ENCODE assay signal across 8 mouse cellular contexts in genomic region chr6:84583841-84584782, GRCm38 (mm10). TPM values are rescaled to one million over a fixed set of nuclear protein-coding genes. Genes with fewer than 3 reads are reported as not detected.
DNase-seq lines count a peak whose midpoint lies in the region; ATAC-seq and TF ChIP-seq lines count a peak whose summit lies in the region.
"Had no signal": no experiment of that assay in that cellular context is flagged by ENCODE, and none has a peak within 500 bp of the region (broad histone marks: within the 10 kb centered on the region; RNA-seq: fewer than 3 reads in every experiment).

No protein-coding gene starts in this region.

- H3K27me3 ChIP-seq in ES-Bruce4 (ENCODE audit: control insufficient read depth, insufficient read depth, low read length, poor library complexity, severe bottlenecking) = peaks cover 48% of the 10 kb centered on the region
- peaks cover 97% of the 10 kb centered on the region for H3K27me3 ChIP-seq in heart, embryonic 12.5 days (replicated peaks)
- peaks cover 100% of the 10 kb centered on the region for H3K27me3 ChIP-seq in neural tube, embryonic 12.5 days (replicated peaks)

- no peak overlapping the region for H3K9ac ChIP-seq in ES-Bruce4 (ENCODE audit: low read depth, poor library complexity, severe bottlenecking)
- H3K9ac ChIP-seq in heart, embryonic 12.5 days = peak overlapping the region; percentile 58
- 0 out of 2 replicates have a peak overlapping the region, but pooled peaks have one; percentile 26 for H3K9ac ChIP-seq in neural tube, embryonic 12.5 days

- H3K4me1 ChIP-seq in ES-Bruce4 (ENCODE audit: control insufficient read depth, insufficient read depth, low read length) = no peaks in the 10 kb centered on the region
- H3K4me1 ChIP-seq in heart, embryonic 12.5 days (replicated peaks) = peaks cover 67% of the 10 kb centered on the region
- peaks cover 57% of the 10 kb centered on the region for H3K4me1 ChIP-seq in neural tube, embryonic 12.5 days

- no peak for TF ChIP-seq CTCF in ES-Bruce4 (IDR thresholded peaks at IDR 0.05; ENCODE audit: low read depth, low read length)
- TF ChIP-seq CTCF in brain, embryonic 14.5 days (IDR thresholded peaks at IDR 0.05; ENCODE audit: borderline replicate concordance, extremely low read depth, insufficient read depth, insufficient read length) = no peak

- no peaks in the 10 kb centered on the region for H3K9me3 ChIP-seq in ES-Bruce4 (replicated peaks; ENCODE audit: control insufficient read depth, insufficient read depth, low read length, poor library complexity, severe bottlenecking)
- H3K9me3 ChIP-seq in heart, embryonic 12.5 days (replicated peaks) = no peaks in the 10 kb centered on the region
- no peaks in the 10 kb centered on the region for H3K9me3 ChIP-seq in neural tube, embryonic 12.5 days

- TF ChIP-seq POLR2A in ES-Bruce4 (IDR thresholded peaks at IDR 0.05; ENCODE audit: insufficient read depth, low read length) = no peak
- no peak for TF ChIP-seq POLR2A in brain, embryonic 14.5 days (IDR thresholded peaks at IDR 0.05; ENCODE audit: borderline replicate concordance, extremely low read depth, insufficient read depth, insufficient read length, poor library complexity, severe bottlenecking)

- H3K4me3 ChIP-seq in ES-Bruce4 (ENCODE audit: low read depth, low read length) = peak overlapping the region; percentile 42
- H3K4me3 ChIP-seq in heart, embryonic 12.5 days = peak overlapping the region; percentile 58
- peak overlapping the region; percentile 30 for H3K4me3 ChIP-seq in neural tube, embryonic 12.5 days
- H3K4me3 ChIP-seq: myocyte had no signal

- H3K36me3 ChIP-seq in ES-Bruce4 (ENCODE audit: control insufficient read depth, insufficient read depth, low read length, poor library complexity, severe bottlenecking) = no peaks in the 10 kb centered on the region
- H3K36me3 ChIP-seq in heart, embryonic 12.5 days = no peaks in the 10 kb centered on the region
- no peaks in the 10 kb centered on the region for H3K36me3 ChIP-seq in neural tube, embryonic 12.5 days

- WGBS in heart, embryonic 12.5 days = 1% methylated on average over 48 of the region's 48 CpGs
- WGBS in neural tube, embryonic 12.5 days = 2% methylated on average over 48 of the region's 48 CpGs

- no peak overlapping the region for H3K27ac ChIP-seq in ES-Bruce4 (ENCODE audit: insufficient read depth, low read length)
- H3K27ac ChIP-seq in heart, embryonic 12.5 days (ENCODE audit: poor library complexity, severe bottlenecking) = no peak overlapping the region
- no peak overlapping the region for H3K27ac ChIP-seq in neural tube, embryonic 12.5 days

- 0 out of 2 replicates have a peak, but pooled peaks have one; percentile 34 for ATAC-seq in heart, embryonic 12.5 days (ENCODE audit: insufficient number of reproducible peaks, low FRiP score)
- no peak for ATAC-seq in neural tube, embryonic 12.5 days (ENCODE audit: low FRiP score, low read depth)

- H3K4me2 ChIP-seq in heart, embryonic 12.5 days = peak overlapping the region; percentile 93
- H3K4me2 ChIP-seq in neural tube, embryonic 12.5 days (replicated peaks) = peak overlapping the region; percentile 88

- no peak for TF ChIP-seq EP300 in ES-Bruce4 (IDR thresholded peaks at IDR 0.05; ENCODE audit: insufficient read depth, low read depth, low read length)

- peak; percentile 35 for DNase-seq in brain, embryonic 14.5 days (ENCODE audit: low read depth)
- peak; percentile 30 to 48 for DNase-seq in kidney, postnatal 4 days
- DNase-seq in ovary, postnatal 36 days (ENCODE audit: low spot score) = no peak
- DNase-seq in ovary, adult 18-20 months (ENCODE audit: low spot score) = no peak

RNA-seq across cellular contexts. Expression of gene Cyp26b1, which starts 9.6 kb away (rescaled TPM):
- 0.46 TPM in 2 replicates for polyA plus RNA-seq in ES-Bruce4 (2011; ENCODE audit: insufficient read depth, insufficient read length, low read depth, missing spikeins)
- 10.0 and 56.1 TPM in 2 replicates for polyA plus RNA-seq in brain, embryonic 14.5 days (2012; rRNA removed)
- polyA plus RNA-seq in heart, embryonic 12.5 days (2016; fragmentation: Nextera tagmentation; extraction: Ambion mirVana) = 2.9 and 3.8 TPM in 2 replicates
- polyA plus RNA-seq in neural tube, embryonic 12.5 days (2016; fragmentation: Nextera tagmentation; extraction: Ambion mirVana) = 3.6 and 5.4 TPM in 2 replicates

Comparison
In these comparisons a context has a peak if more than half of its experiments do, and no peak if none do; other contexts are left out.
1. DNase-seq: peak in brain, embryonic 14.5 days (single experiment) and kidney, postnatal 4 days (2 of 2); none in ovary, postnatal 36 days (single experiment) and ovary, adult 18-20 months (single experiment).
2. Peak in every context shown above with its lines, with median percentiles within 50 percentile points of each other: H3K4me3 ChIP-seq.